Mouse (Mus musculus) cerebellum, postnatal 4 days (tissue): ENCODE data around the gene Pgr15l.
A peak's percentile ranks its signal among the peaks of the same experiment; 100 is the strongest.

Experiments
- DNase-seq, 2 experiments: peaks; one replicate each; pipeline ENCODE4 v3.0.0; 2022; ENCODE audit warnings: low spot score in 2 of 2, mixed read lengths in 1 of 2

The Pgr15l gene

DNA sequence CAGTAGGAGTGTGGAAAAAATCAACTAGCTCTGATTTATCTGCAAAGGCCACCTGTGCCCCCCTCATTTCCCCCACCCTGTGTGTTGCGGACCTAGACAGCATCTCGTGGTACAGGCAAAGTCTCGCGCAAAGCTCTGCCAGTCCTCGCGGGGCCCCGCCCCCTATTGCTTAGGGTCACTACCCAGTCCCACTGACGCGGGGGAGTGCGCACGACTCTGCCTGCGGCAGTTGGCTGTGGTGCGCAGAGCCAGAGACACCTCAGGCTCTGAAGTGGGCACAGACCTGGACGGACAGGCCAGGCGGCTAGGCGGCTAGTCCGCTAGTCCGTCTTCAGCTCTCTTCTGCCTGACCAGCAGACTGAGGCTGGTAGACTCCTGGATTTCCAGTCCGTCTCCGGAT lies at the start of gene Pgr15l:
Gene Pgr15l (plus strand): TSS at position 228 of the 400 bp plus-strand sequence.
- no peak for DNase-seq

DNA sequence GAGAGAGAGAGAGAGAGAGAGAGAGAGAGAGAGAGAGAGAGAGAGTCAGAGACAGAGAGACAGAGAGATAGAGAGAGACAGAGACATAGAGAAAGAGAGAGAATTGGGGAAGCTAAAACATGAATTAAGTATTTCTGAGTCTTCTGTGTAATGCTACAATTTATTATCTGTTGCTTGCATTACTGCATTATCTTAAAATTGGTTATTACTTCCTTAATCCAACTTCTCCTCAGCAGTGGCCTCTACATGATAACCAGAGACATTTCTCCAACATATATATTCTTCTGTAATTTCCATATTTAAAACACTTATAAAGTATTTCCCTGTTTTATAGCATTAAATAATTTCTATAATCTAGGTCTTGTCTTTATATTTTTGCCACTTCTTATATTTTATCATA lies 44.9 kb upstream of the Pgr15l start:
- DNase-seq = no peak

DNA sequence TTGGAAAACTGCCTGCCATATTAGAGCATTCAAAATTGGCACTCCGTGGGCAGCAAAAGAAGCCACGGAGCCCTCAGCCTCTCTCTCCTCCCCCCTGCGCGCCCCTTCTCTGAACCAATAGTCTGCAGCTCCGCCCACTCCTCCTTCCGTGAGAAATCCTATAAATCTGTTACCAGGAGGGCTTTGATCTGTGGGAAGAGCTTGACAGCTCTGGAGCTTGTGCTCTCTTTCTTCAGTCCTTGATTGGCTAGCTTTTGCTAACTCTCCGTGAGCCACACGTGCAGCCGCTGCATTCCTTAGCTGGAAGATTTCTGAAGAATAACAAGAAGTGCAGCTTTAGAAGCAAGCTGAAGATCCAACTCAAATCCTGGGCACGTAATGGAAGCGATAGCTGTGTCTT lies 2.6 kb upstream of the Pgr15l start:
- DNase-seq = peak in 1 of 2 experiments; percentile 14
